Mouse (Mus musculus) brain, embryonic 14.5 days (tissue): ENCODE results near the gene Usp7.

Source experiments
- CTCF ChIP-seq: fragments of 200-500 bp; IDR thresholded peaks from 2 replicates; pipeline ENCODE4 v1.5.1; 2012; ENCODE audit warnings: inconsistent platforms, mild to moderate bottlenecking, moderate library complexity, borderline replicate concordance; ENCODE audit not compliant: insufficient read depth, insufficient read length; ENCODE audit errors: extremely low read depth
- POLR2A ChIP-seq: fragments of 200-500 bp; IDR thresholded peaks from 2 replicates; pipeline ENCODE4 v1.6.1; 2012; ENCODE audit warnings: mild to moderate bottlenecking, inconsistent platforms, borderline replicate concordance; ENCODE audit not compliant: poor library complexity, insufficient read depth, insufficient read length, severe bottlenecking; ENCODE audit errors: extremely low read depth

DNA sequence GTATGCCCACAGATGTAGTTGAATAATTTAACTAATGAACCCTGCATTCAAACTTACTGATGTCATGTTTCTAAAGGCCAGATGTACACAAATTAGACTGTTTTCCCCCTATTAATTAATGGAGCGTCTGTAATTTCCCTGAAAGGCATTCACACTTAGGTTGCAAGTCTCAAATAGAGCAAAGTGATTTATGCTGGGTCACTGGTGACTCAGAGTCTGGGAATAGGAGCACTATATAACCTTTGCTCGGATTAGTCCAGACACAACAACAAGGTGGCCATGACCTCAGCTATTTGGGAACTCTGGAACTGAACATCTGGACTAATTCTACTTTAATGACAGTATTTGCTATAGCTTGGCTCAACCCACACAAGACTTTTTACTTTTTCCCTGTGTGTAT lies 3.8 kb upstream of the Usp7 start:
- TF ChIP-seq POLR2A (no peak), CTCF (no peak)
